Mouse (Mus musculus): ENCODE measurements around the gene Ccsap. TPM values are rescaled to one million over a fixed set of nuclear protein-coding genes. Genes with fewer than 3 reads are reported as not detected.

Ccsap gene
- polyA plus RNA-seq, 1 experiment from 2014 or later = 6.9 TPM

GRCm38 (mm10) chr8:123873364-123873763, 13.4 kb upstream of the Ccsap start:
- ATAC-seq (replicated peaks; ENCODE audit: insufficient number of reproducible peaks, low FRiP score, low TSS enrichment, low read depth) = no peak
- H3K27ac ChIP-seq (replicated peaks; ENCODE audit: low read depth, low read length) = no peak overlapping the region
- 78% methylated on average over 6 of the region's 6 CpGs for WGBS

DNA sequence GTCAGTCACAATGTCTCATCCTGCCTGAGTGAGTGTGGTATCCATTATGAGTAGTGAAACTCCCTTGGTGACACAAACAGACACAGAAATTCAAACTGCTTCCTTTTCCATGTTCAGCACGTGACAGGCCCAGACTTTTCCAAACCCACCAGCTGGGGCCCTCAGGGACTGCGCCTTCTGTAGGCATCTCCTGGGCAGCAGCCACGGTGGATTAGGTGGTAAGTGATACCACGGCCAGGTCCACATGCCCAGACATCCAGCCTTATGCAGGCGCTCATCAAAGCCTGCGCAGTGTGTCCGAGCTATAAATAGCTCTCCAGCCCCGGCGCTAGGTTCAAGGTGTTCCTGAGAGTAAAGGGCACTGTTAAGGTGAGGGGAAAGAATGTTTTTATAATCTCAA, 12.0 kb upstream of the Ccsap start:
- Histone ChIP-seq H3K4me3 (ENCODE audit: low read depth, low read length) (no peak overlapping the region), H3K27me3 (ENCODE audit: control insufficient read depth, insufficient read depth, low read length) (no peaks in the 10 kb centered on the region), H3K4me2 (ENCODE audit: low read depth, low read length) (no peak overlapping the region), H3K9me3 (replicated peaks; ENCODE audit: control insufficient read depth, low read length) (no peaks in the 10 kb centered on the region), H3K4me1 (ENCODE audit: control insufficient read depth, insufficient read depth, low read length) (no peaks in the 10 kb centered on the region), H3K27ac (replicated peaks; ENCODE audit: low read depth, low read length) (no peak overlapping the region), H3K36me3 (replicated peaks; ENCODE audit: control insufficient read depth, insufficient read depth, low read depth, low read length) (no peaks in the 10 kb centered on the region), H3K9ac (replicated peaks; ENCODE audit: low read length) (no peak overlapping the region)
- DNase-seq (ENCODE audit: low spot score) (no peak), ATAC-seq (replicated peaks; ENCODE audit: insufficient number of reproducible peaks, low FRiP score, low TSS enrichment, low read depth) (no peak)
- 68% methylated on average over 9 of the region's 9 CpGs for WGBS

More at GRCm38 (mm10) chr8:123873364-123873763, 13.4 kb upstream of the Ccsap start:
- Histone ChIP-seq H3K4me2 (ENCODE audit: low read depth, low read length) (no peak overlapping the region), H3K9ac (replicated peaks; ENCODE audit: low read length) (no peak overlapping the region), H3K4me1 (ENCODE audit: control insufficient read depth, insufficient read depth, low read length) (no peaks in the 10 kb centered on the region), H3K27me3 (ENCODE audit: control insufficient read depth, insufficient read depth, low read length) (no peaks in the 10 kb centered on the region), H3K9me3 (replicated peaks; ENCODE audit: control insufficient read depth, low read length) (no peaks in the 10 kb centered on the region), H3K4me3 (ENCODE audit: low read depth, low read length) (no peak overlapping the region), H3K36me3 (replicated peaks; ENCODE audit: control insufficient read depth, insufficient read depth, low read depth, low read length) (no peaks in the 10 kb centered on the region)
- DNase-seq (ENCODE audit: low spot score) = no peak

GRCm38 (mm10) chr8:123866971-123867370, 7.0 kb upstream of the Ccsap start:
- no peaks in the 10 kb centered on the region; the same call in 1 of the 2 replicates for H3K27me3 ChIP-seq (ENCODE audit: control insufficient read depth, insufficient read depth, low read length)
- H3K4me2 ChIP-seq (ENCODE audit: low read depth, low read length) = no peak overlapping the region
- H3K9ac ChIP-seq (replicated peaks; ENCODE audit: low read length) = no peak overlapping the region
- no peaks in the 10 kb centered on the region for H3K36me3 ChIP-seq (replicated peaks; ENCODE audit: control insufficient read depth, insufficient read depth, low read depth, low read length)
- no peak overlapping the region for H3K27ac ChIP-seq (replicated peaks; ENCODE audit: low read depth, low read length)
- no peaks in the 10 kb centered on the region for H3K9me3 ChIP-seq (replicated peaks; ENCODE audit: control insufficient read depth, low read length)
- ATAC-seq (replicated peaks; ENCODE audit: insufficient number of reproducible peaks, low FRiP score, low TSS enrichment, low read depth) (no peak), DNase-seq (ENCODE audit: low spot score) (peak; percentile 31)
- H3K4me3 ChIP-seq (ENCODE audit: low read depth, low read length) = no peak overlapping the region
- no peaks in the 10 kb centered on the region for H3K4me1 ChIP-seq (ENCODE audit: control insufficient read depth, insufficient read depth, low read length)
- 24% methylated on average over 5 of the region's 5 CpGs for WGBS

- no peak overlapping the region for H3K27ac ChIP-seq (replicated peaks; ENCODE audit: low read depth, low read length)
- DNase-seq (ENCODE audit: low spot score) (no peak), ATAC-seq (replicated peaks; ENCODE audit: insufficient number of reproducible peaks, low FRiP score, low TSS enrichment, low read depth) (no peak)
- H3K36me3 ChIP-seq (replicated peaks; ENCODE audit: control insufficient read depth, insufficient read depth, low read depth, low read length) = no peaks in the 10 kb centered on the region
- no peak overlapping the region for H3K9ac ChIP-seq (replicated peaks; ENCODE audit: low read length)
- no peak overlapping the region for H3K4me2 ChIP-seq (ENCODE audit: low read depth, low read length)
- H3K27me3 ChIP-seq (ENCODE audit: control insufficient read depth, insufficient read depth, low read length) = no peaks in the 10 kb centered on the region; the same call in 1 of the 2 replicates
- no peaks in the 10 kb centered on the region for H3K9me3 ChIP-seq (replicated peaks; ENCODE audit: control insufficient read depth, low read length)
- 79% methylated on average over 7 of the region's 7 CpGs for WGBS
- H3K4me3 ChIP-seq (ENCODE audit: low read depth, low read length) = no peak overlapping the region
- H3K4me1 ChIP-seq (ENCODE audit: control insufficient read depth, insufficient read depth, low read length) = no peaks in the 10 kb centered on the region
Measured at GRCm38 (mm10) chr8:123865786-123866185, 5.8 kb upstream of the Ccsap start.

DNA sequence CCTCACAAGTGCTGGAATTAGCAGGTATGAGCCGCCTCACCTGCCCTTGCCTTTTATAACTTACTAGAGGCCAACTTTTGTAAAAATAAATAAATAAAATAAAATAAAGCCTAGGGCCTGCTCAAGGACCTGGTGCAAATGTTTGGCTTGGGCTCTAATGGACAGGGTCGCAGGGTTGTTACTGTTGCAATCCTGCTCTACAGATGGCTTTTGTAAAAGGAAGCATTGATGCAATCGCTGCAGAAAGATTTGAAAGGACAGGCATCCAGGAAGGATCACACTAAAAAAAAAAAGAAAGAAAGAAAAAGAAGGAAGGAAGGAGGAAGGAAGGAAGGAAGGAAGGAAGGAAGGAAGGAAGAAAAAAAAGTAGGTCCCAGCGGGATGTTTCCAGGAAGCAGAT, 377 bp upstream of the Ccsap start:
- Histone ChIP-seq H3K4me2 (ENCODE audit: low read depth, low read length) (no peak overlapping the region), H3K27ac (replicated peaks; ENCODE audit: low read depth, low read length) (no peak overlapping the region), H3K4me3 (ENCODE audit: low read depth, low read length) (no peak overlapping the region), H3K4me1 (ENCODE audit: control insufficient read depth, insufficient read depth, low read length) (no peaks in the 10 kb centered on the region), H3K27me3 (ENCODE audit: control insufficient read depth, insufficient read depth, low read length) (no peaks in the 10 kb centered on the region; the same call in 1 of the 2 replicates), H3K9me3 (replicated peaks; ENCODE audit: control insufficient read depth, low read length) (no peaks in the 10 kb centered on the region), H3K36me3 (replicated peaks; ENCODE audit: control insufficient read depth, insufficient read depth, low read depth, low read length) (no peaks in the 10 kb centered on the region), H3K9ac (replicated peaks; ENCODE audit: low read length) (no peak overlapping the region)
- WGBS = 78% methylated on average over 4 of the region's 4 CpGs
- ATAC-seq (replicated peaks; ENCODE audit: insufficient number of reproducible peaks, low FRiP score, low TSS enrichment, low read depth) (no peak), DNase-seq (ENCODE audit: low spot score) (no peak)

DNA sequence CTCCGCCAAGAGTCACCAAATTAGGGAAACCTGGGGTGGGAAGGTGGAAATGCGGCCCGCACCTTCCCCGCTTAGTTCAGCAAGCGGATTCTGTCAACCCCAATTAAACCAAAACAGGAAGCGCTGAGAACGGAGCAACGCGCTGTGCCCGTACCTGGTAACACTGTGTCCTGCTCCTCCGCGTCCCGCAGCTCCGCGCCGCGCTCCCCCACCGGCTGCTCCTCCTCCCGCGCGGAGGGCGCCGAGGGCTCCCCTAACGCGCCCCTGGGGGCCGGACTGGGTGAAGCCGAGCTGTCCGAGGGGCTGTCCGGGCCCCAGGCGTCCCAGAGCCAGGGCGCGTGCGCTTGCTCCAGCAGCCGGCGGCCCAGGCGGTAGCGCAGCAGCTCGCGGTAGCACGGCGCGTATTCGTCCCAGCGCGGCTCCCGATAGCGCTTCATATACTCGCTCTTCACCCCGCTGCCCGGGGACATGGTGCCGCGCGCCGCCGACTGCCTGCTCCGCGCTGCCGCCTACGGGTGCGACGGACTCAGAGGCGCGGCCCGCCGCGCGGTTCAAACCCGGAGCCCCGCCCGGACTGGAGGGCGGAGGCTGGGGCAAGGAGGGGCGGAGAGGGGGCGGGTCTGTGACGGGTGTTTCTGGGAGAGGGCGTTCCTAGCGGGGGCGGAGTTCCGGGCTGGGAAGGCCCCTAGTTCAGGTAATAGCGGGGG, 915 bp downstream of the Ccsap start:
- ATAC-seq (replicated peaks; ENCODE audit: insufficient number of reproducible peaks, low FRiP score, low TSS enrichment, low read depth) (peak; percentile 92), DNase-seq (ENCODE audit: low spot score) (peak; percentile 96)
- Histone ChIP-seq H3K9me3 (replicated peaks; ENCODE audit: control insufficient read depth, low read length) (no peaks in the 10 kb centered on the region), H3K9ac (replicated peaks; ENCODE audit: low read length) (peak overlapping the region; percentile 76), H3K36me3 (replicated peaks; ENCODE audit: control insufficient read depth, insufficient read depth, low read depth, low read length) (no peaks in the 10 kb centered on the region), H3K4me2 (ENCODE audit: low read depth, low read length) (peak overlapping the region; percentile 92), H3K4me3 (ENCODE audit: low read depth, low read length) (peak overlapping the region; percentile 94), H3K4me1 (ENCODE audit: control insufficient read depth, insufficient read depth, low read length) (no peaks in the 10 kb centered on the region), H3K27ac (replicated peaks; ENCODE audit: low read depth, low read length) (no peak overlapping the region; the same call in 1 of the 2 replicates), H3K27me3 (ENCODE audit: control insufficient read depth, insufficient read depth, low read length) (no peaks in the 10 kb centered on the region; the same call in 1 of the 2 replicates)
- under 1% methylated on average over 77 of the region's 79 CpGs for WGBS

- Histone ChIP-seq H3K27ac (replicated peaks; ENCODE audit: low read depth, low read length) (no peak overlapping the region), H3K4me1 (ENCODE audit: control insufficient read depth, insufficient read depth, low read length) (no peaks in the 10 kb centered on the region), H3K4me2 (ENCODE audit: low read depth, low read length) (peak overlapping the region; percentile 92), H3K27me3 (ENCODE audit: control insufficient read depth, insufficient read depth, low read length) (no peaks in the 10 kb centered on the region), H3K9me3 (replicated peaks; ENCODE audit: control insufficient read depth, low read length) (no peaks in the 10 kb centered on the region), H3K4me3 (ENCODE audit: low read depth, low read length) (peak overlapping the region; percentile 94), H3K9ac (replicated peaks; ENCODE audit: low read length) (peak overlapping the region; percentile 76), H3K36me3 (replicated peaks; ENCODE audit: control insufficient read depth, insufficient read depth, low read depth, low read length) (no peaks in the 10 kb centered on the region)
- DNase-seq (ENCODE audit: low spot score) (peak; percentile 34), ATAC-seq (replicated peaks; ENCODE audit: insufficient number of reproducible peaks, low FRiP score, low TSS enrichment, low read depth) (0 out of 2 replicates have a peak, but pooled peaks have one; percentile 10)
- under 1% methylated on average over 17 of the region's 17 CpGs for WGBS
Measured at GRCm38 (mm10) chr8:123858574-123858940, 1.5 kb downstream of the Ccsap start.

DNA sequence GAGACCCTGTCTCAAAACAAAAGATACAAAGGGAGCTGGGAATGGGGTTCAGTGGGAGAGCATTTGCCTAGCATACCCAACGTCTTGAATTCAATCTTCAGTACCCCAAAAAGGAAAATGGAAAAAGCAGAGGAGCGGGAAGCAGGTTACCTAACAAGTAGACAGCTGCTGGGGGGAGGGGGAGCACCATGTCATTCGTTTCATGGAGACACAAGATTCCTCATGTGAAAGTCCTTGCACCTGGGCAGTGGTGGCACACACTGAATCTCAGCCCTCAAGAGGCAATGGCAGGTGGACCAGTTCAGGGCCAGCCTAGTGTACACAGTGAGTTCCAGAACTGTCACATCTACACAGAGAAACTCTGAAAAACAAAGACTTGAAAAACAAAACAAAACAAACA, 2.6 kb downstream of the Ccsap start:
- ATAC-seq (replicated peaks; ENCODE audit: insufficient number of reproducible peaks, low FRiP score, low TSS enrichment, low read depth) = no peak
- no peak for DNase-seq (ENCODE audit: low spot score)
- Histone ChIP-seq H3K36me3 (replicated peaks; ENCODE audit: control insufficient read depth, insufficient read depth, low read depth, low read length) (no peaks in the 10 kb centered on the region), H3K27ac (replicated peaks; ENCODE audit: low read depth, low read length) (no peak overlapping the region), H3K4me1 (ENCODE audit: control insufficient read depth, insufficient read depth, low read length) (no peaks in the 10 kb centered on the region), H3K27me3 (ENCODE audit: control insufficient read depth, insufficient read depth, low read length) (no peaks in the 10 kb centered on the region), H3K9ac (replicated peaks; ENCODE audit: low read length) (no peak overlapping the region), H3K9me3 (replicated peaks; ENCODE audit: control insufficient read depth, low read length) (no peaks in the 10 kb centered on the region), H3K4me2 (ENCODE audit: low read depth, low read length) (no peak overlapping the region), H3K4me3 (ENCODE audit: low read depth, low read length) (no peak overlapping the region)
- WGBS = 73% methylated on average over 3 of the region's 3 CpGs
